Mouse (Mus musculus) activated CD4-positive, CD25-positive, alpha-beta regulatory T cell, adult 4 months (primary cell): ENCODE data around the gene Olfr541. TPM values are rescaled to one million over a fixed set of nuclear protein-coding genes. Genes with fewer than 3 reads are reported as not detected.
"Not testable (repeated sequence)": the region's sequence is repeated elsewhere in the genome, so short reads cannot be mapped to it uniquely, and the experiment has no call there.

ENCODE experiments used
- ATAC-seq: one replicate; pipeline ENCODE4 v1.8.0; 2017
- polyA plus RNA-seq, 2 experiments: library from polyadenylated mRNA; unstranded; fragments of 100-300 nt; shearing (Covaris generic); gene quantifications; one replicate each; pipeline ENCODE4 v1.2.1; 2017

Gene Olfr541
- not detected for polyA plus RNA-seq

DNA sequence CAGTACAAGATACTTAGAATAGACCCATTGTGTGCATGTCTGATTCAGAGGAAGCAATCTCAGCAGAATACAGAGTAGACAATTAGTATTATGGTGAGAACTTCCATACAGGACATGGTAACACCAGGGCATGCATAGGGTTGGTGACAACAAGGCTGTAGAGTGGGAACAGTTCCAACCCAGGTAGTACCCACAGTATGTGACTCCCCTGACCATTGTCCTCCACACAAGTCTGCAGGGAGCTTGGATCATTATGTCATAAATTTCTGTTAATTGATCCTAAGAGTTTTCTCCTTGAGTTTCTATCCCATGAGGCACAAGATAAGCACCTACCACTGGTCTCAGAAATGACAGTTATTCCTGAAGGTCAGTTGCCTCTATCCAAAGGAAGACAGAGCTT lies at the start of gene Olfr541:
Olfr541 (plus strand) TSS at position 301 of the 400 bp plus-strand sequence.
- no peak for ATAC-seq

DNA sequence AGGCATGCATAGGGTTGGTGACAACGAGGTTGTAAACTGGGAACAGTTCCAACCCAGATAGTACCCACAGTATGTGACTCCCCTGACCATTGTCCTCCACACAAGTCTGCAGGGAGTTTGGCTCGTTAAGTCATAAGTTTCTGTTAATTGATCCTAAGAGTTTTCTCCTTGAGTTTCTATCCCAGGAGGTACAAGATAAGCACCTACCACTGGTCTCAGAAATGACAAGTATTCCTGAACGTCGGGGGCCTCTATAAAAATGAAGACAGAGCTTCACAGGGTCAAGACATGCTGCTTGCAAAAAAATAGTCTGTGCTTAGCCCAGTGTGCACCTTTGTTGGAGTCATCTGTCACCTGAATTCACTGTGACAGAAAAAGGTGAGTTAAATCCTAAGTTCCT lies 37.4 kb upstream of the Olfr541 start, which contains the start of gene Olfr539:
Olfr539 (plus strand) TSS at position 301 of the 400 bp plus-strand sequence.
- ATAC-seq: no peak

DNA sequence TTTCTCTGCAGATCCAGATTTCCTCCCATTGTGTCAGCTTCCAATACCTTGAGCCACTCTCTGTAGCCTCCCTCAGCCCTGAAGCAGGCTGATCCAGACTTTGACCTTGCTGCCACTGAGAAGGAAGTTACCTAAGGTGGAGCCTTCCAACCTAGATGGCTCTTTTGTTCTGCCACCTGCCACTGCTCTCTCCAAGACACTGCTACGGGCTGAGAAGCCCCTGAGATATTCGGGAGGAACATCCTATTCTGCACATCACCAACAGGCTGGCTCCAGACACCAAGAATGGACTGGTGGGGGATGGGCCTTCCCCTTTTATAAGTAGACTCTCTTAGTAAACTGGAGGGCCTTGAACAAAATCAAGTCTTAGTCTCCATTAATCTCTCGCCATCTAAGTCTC lies 26.4 kb upstream of the Olfr541 start:
- ATAC-seq: not testable (repeated sequence)

DNA sequence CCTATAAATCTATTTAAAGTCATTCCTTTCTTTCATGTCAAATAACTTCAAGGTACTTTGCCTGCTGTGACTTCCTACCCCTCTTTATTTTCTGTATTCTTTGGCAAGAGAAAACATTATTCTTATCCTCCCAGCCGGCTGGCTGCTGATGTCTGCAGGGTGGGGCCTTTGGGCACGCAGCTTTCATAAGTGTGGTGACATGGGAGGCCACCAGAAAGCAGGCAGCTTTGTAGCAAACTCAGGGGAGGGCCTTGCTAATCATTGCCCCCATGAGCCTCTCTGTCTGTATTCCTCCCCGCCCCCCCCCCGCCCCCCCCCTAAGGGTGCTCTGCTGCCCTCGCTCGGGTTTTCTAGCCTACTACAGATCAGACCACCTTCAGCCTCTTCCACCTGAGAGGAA lies 21.2 kb upstream of the Olfr541 start:
- no peak for ATAC-seq

DNA sequence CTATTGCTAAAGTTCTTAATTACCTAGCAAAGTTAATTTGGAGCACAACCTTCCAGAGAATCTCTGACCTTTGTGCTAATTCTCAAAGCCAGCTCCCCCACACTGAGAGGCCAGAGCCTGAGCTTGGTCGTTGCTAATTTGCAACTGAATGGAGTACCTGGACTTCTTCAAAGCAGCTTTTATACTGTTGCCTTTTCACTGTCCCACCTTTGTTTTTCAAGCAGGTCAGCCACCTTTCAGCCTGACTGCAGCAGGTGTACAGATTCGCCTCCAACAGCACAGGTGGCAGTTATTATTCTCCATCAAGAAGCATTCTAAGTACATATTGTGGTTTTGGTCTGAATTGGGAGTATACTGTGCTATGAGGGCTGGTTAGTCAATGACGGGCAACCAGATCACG lies 17.5 kb upstream of the Olfr541 start:
- not testable (repeated sequence) for ATAC-seq

DNA sequence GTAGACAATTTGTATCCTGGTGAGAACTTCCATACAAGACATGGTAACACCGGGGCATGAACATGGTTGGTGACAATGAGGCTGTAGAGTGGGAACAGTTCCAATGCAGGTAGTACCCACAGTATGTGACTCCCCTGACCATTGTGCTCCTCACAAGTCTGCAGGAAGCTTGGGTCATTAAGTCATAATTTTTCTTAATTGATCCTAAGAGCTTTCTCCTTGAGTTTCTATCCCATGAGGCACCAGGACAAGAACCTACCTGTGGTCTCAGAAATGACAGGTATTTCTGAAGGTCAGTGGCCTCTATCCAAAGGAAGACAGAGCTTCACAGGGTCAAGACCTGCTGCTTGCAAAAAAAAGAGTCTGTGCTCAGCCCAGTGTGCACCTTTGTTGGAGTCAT lies 15.4 kb upstream of the Olfr541 start, which contains the start of gene Olfr45:
Olfr45 (plus strand) TSS at position 301 of the 400 bp plus-strand sequence.
- ATAC-seq: no peak

DNA sequence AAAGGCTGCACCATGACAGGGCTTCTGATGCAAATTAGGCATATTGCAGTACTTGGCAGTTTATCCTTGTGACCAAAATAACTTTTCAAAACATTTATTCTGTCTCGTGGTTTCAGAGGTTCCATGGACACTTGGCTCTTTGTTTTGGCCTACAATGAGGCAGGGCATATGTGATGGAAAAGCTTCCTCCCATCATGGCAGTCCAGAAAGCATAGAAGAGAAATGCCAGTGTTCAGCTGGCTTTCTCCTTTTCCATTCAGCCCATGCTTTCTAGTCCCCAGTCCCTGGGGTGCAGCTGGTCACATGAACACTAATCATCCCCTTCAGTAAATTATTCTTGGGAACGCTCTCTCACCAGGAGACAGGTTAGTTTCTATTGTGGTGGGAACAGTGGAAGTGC lies 9.3 kb downstream of the Olfr541 start:
- ATAC-seq: no peak

DNA sequence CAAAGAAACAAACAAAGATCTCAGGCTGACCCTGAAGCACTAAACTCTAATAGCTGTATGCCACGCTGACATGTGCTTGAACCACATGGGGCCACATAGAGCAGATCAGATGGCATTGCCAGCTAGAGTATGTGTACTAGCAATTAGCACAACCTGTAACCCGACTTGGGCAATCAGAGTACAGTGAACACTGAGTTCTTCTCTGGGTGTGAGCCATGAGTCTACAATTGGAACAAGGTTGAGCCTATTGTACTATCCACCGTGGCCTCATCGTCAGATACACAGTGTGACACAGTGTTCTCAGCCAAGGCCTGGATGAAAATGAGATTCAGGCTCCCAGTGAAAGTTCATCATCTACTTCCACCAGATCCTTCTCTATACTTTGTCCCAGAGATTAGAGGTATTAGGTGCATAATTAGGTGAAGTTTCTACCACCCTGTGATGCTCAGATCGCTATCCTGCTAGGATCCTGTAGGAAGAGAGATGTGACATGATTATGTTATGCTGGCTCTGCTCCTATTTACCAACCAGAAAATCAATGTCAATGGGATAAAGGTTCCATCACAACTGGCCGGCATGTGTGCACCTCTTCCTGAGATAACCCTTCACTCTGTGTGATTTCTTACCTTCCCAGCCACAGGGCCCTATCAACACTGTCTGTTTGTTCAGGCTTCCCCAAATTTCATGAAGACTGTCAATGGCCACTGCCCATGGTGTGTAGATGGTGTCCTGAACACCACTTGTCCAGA lies 10.6 kb downstream of the Olfr541 start:
- no peak for ATAC-seq

DNA sequence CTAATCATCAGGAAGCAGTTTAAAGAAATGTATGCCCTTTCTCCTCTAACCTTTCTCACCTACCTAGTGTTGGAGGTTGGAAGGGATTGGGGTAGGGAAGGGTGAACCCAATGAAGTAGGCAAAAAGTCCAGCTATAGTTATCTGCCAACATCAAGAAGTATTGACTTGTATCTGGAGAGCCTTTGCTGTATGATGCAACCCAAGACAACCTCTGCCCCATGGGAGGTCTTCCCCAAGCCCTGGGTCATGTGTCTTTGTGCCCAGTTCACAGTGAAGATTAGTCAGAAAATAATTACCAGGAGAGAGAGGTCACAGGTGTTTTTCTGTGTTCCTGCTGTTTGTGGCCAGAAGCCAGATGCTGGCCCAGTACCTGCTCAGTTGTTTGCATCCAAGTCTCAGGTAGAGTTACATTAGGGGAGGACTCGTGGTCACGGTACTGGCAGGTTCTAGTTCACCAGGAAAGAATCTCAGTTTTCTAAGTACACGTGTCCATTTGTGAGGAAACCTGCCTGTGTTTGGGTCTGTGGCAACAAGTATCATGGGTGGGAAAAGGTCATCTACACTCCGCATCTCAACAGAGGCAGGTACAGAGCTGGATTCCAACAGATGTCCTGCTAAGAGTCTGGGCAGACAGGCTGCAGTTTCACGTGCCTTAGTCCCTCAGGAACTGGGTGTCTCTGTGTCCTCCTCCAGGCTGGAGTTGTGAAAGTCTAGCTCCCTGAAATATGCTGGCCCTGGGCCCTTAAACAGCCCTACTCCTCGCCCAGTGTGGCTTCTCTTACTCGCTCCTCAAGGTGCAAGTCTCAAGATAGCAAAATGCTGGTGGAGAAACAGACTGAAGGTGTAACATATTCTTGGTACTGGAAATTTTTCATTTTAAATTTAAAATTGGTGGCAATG lies 20.3 kb downstream of the Olfr541 start:
- no peak for ATAC-seq

DNA sequence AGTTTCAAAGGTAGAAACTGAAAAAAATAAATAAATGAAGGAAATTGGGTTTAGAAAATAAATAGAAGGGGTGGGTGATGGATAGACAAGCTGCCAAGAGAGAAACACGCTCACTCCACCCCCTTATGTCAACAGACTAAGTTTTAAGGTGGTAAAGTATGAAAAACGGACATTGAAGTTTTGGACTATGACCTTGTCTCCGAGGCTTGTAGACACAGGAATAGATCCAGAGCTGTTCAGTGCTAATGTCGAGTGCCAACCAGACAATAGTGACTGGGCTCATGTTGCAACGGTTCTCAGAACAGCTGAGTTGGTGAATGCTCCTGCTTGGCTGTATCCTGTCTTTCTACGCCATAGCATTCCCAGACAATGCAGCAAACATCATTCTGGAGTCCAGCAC lies 24.0 kb downstream of the Olfr541 start:
- ATAC-seq: no peak

DNA sequence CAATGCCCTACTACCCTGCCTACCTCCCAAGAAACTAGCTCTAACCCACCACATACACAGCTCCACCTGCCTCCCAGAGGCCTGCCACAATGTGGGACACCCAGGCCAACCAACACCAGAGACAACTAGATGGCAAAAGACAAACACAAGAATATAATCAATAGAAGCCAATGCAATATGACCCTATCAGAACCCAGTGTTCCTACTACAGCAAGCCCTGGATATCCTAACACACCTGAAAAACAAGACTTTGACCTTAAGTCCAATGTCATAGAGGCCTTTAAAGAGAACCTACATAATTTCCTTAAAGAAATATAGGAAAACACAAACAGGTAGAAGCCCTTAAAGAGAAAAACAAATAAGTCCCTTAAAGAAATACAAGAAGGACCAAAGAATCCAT lies 28.5 kb downstream of the Olfr541 start:
- ATAC-seq: no peak

DNA sequence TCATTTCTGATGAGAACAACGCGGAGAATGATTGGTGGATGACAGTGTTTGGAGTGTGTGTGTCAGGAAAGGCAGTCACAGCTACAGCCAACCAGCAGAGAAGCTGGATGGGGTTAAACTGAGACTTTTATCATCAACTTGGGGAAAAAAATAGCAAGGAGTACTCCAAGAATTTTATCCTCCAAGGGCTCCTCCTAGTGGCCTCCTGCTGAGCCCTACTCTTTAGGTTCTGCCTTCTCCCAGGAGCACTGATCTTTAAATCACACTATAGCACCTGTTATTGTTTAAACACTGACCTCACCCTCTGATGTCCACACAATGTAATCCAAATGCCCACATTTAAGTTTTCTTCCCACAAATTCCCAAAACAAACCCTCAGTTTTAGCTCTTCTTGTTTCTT lies 36.1 kb downstream of the Olfr541 start:
- ATAC-seq: no peak

DNA sequence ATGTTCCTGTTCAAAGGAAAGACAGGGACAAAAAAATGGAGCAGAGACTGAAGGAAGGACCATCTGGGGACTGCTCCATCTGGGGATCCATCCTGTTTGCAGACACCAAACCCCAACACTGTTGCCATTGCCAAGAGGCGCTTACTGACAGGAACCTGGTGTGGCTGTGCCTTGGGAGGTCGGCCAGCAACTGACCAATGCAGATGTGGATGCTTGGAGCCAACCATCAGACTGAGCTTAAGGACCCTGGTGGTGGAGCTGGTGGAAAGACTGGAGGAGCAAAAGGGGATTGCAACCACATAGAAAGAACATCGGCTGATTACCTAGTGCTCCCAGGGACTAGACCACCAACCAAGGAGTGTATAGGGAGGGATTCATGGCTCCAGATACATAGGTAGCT lies 50.3 kb downstream of the Olfr541 start:
- ATAC-seq: no peak

DNA sequence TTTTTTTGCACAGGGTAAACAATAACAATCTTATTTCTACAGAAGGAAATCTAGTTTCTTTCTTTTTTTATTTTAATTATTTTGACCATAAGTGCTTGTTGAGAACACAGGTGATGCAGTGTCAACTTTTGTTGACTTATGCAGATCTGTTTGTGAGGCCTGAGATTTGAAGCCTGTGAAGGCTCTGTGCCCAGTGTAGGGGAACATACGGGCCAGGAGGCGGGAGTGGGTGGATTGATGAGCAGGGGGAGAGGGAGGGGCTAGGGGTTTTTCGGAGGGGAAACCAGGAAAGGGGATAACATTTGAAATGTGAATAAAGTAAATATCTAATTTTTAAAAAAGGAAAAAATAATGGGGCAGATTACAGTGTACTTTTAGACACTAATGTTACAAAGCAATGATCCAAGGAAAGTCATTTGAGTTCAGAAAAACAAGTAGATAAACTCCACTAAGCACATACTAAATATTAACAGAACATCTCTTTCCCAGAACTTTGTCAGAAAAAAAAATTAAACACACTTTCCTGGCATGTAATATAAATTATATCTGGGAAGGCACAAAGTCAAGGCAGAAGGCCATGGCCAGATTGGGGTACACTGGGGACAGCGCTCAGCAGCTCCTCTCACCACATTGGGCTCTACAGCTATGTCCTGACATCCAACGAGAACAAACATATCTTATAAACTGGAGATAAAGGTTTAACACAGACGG lies 51.2 kb downstream of the Olfr541 start:
- no peak for ATAC-seq

DNA sequence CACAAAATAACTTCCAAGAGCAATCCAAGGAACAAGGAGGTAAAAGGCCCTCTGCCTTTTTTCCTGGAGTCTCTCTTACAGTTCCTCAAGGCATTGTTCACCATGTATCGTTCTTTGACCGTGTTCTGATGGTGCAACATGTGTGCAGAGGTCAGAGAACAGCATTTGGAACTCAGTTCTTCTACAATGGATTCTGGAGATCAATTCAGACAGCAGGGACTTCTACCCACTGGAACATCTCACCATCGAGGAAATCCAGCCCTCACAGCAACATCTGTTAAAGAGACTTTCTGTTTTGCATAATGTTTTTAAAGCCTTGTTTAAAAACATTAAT lies 51.7 kb downstream of the Olfr541 start:
- ATAC-seq: no peak

DNA sequence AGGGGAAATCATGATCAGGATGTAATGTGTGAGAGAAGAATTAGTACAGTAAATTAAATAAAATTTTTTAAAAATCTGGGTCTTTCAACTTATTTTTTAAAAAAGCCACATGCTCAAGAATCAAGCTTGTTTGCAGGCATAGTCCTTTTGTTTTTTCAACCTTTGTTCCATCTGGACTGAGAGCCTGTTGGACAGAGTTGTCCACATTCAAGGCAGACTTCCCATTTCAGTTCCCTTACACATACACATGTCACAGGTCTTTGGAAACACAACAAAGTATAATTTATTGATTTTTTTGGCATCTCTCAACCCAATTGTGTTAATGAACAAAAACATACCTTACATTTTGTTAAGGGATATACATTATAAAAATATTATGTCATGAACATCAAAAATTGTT lies 57.5 kb downstream of the Olfr541 start:
- ATAC-seq: no peak

Other genes with a start within 250 kb of the Olfr541 start
- gene Olfr533, start 233.9 kb upstream of the Olfr541 start, polyA plus RNA-seq: not detected
- gene Olfr535, start 213.1 kb upstream of the Olfr541 start, polyA plus RNA-seq: not detected
- gene Olfr536, start 189.9 kb upstream of the Olfr541 start, polyA plus RNA-seq: not detected
- gene Olfr538, start 129.4 kb upstream of the Olfr541 start, polyA plus RNA-seq: not detected
- under 1 TPM in 1 of 2 experiments, not detected in 1; 0.08 TPM for gene Olfr46, start 96.0 kb upstream of the Olfr541 start, polyA plus RNA-seq
- gene Olfr61, start 68.3 kb upstream of the Olfr541 start, polyA plus RNA-seq: not detected
- gene Olfr53, start 50.8 kb upstream of the Olfr541 start, polyA plus RNA-seq: not detected
- gene Olfr539, start 37.3 kb upstream of the Olfr541 start, polyA plus RNA-seq: under 1 TPM; 0.05 to 0.24 TPM
- not detected for gene Olfr45, start 15.3 kb upstream of the Olfr541 start, polyA plus RNA-seq
- gene Cyp2e1, start 66.5 kb downstream of the Olfr541 start, polyA plus RNA-seq: under 1 TPM in 1 of 2 experiments, not detected in 1; 0.21 TPM
- gene Syce1, start 90.6 kb downstream of the Olfr541 start, polyA plus RNA-seq: under 1 TPM; 0.33 to 0.38 TPM
- under 1 TPM; 0.13 to 0.23 TPM for gene Zfp941, start 124.9 kb downstream of the Olfr541 start, polyA plus RNA-seq
- not detected for gene Urah, start 137.8 kb downstream of the Olfr541 start, polyA plus RNA-seq
- gene Scgb1c1, start 148.3 kb downstream of the Olfr541 start, polyA plus RNA-seq: not detected
- not detected for gene Odf3, start 150.5 kb downstream of the Olfr541 start, polyA plus RNA-seq
- gene Gm45785, start 159.1 kb downstream of the Olfr541 start, polyA plus RNA-seq: not detected
- gene Ric8a, start 159.7 kb downstream of the Olfr541 start, polyA plus RNA-seq: 10 to 100 TPM; 51.6 to 57.0 TPM
- gene Bet1l, start 160.3 kb downstream of the Olfr541 start, polyA plus RNA-seq: 10 to 100 TPM; 33.1 to 48.2 TPM
- 100 to 1,000 TPM; 110 to 160 TPM for gene Psmd13, start 184.7 kb downstream of the Olfr541 start, polyA plus RNA-seq
- gene Sirt3, start 185.0 kb downstream of the Olfr541 start, polyA plus RNA-seq: 1 to 10 TPM; 5.9 to 8.0 TPM
- not detected for gene Cox8b, start 203.2 kb downstream of the Olfr541 start, polyA plus RNA-seq
- gene Nlrp6, start 223.6 kb downstream of the Olfr541 start, polyA plus RNA-seq: not detected
- gene Pgghg, start 244.1 kb downstream of the Olfr541 start, polyA plus RNA-seq: 10 to 100 TPM; 15.2 to 15.6 TPM